26 mouse cellular contexts compared by ENCODE assay signal in the genomic region with DNA sequence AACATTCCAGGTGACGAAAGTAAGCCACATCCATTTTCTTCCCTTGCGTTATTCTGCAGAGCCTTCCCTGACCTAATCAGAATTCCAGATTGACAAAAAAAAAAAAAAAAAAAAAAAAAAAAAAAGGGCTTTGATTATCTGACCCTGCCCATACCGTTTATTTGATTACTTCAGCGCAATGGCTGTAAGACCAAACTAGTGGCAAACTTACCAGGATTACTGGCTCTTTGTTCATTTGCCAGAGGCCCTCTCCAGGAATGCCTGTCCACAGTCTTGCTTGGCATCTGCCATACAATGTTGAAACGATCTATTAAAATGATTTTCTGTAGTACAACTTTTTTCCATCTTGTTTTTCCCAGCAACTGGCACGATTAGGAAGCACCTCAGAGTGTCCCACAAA.
DNase-seq lines count a peak whose midpoint lies in the region; ATAC-seq lines count a peak whose summit lies in the region.
"Had no signal": no experiment of that assay in that cellular context is flagged by ENCODE, and none has a peak within 500 bp of the region (broad histone marks: within the 10 kb centered on the region; RNA-seq: fewer than 3 reads in every experiment).

No protein-coding gene starts in this region.

- H3K27me3 ChIP-seq in forebrain, embryonic 14.5 days (replicated peaks; ENCODE audit: control insufficient read depth, insufficient read depth, low read length), result no peaks in the 10 kb centered on the region
- H3K27me3 ChIP-seq in forebrain, embryonic 15.5 days, result no peaks in the 10 kb centered on the region
- H3K27me3 ChIP-seq in midbrain, embryonic 14.5 days (ENCODE audit: control insufficient read depth, insufficient read depth, low read length), result no peaks in the 10 kb centered on the region
- no peaks in the 10 kb centered on the region for H3K27me3 ChIP-seq in midbrain, embryonic 16.5 days (ENCODE audit: control insufficient read depth, insufficient read depth, low read depth, low read length)
- H3K27me3 ChIP-seq in embryonic facial prominence, embryonic 11.5 days (ENCODE audit: control insufficient read depth, insufficient read depth, low read length), result no peaks in the 10 kb centered on the region
- no peaks in the 10 kb centered on the region for H3K27me3 ChIP-seq in limb, embryonic 13.5 days
- H3K27me3 ChIP-seq in heart, embryonic 10.5 days (ENCODE audit: insufficient read depth, poor library complexity, severe bottlenecking), result no peaks in the 10 kb centered on the region
- H3K27me3 ChIP-seq: embryonic facial prominence, embryonic 15.5 days; hindbrain, embryonic 12.5 days; liver, embryonic 15.5 days; lung, embryonic 15.5 days; megakaryocyte, embryonic 14.5 days had no signal

- WGBS in forebrain, embryonic 14.5 days, result 42% methylated on average over 6 of the region's 6 CpGs
- WGBS in forebrain, embryonic 15.5 days, result 41% methylated on average over 6 of the region's 6 CpGs
- 51% methylated on average over 6 of the region's 6 CpGs for WGBS in midbrain, embryonic 14.5 days
- 46% methylated on average over 6 of the region's 6 CpGs for WGBS in midbrain, embryonic 16.5 days
- WGBS in embryonic facial prominence, embryonic 11.5 days, result 52% methylated on average over 6 of the region's 6 CpGs
- WGBS in limb, embryonic 13.5 days, result 45% methylated on average over 6 of the region's 6 CpGs
- WGBS in heart, embryonic 10.5 days, result 46% methylated on average over 6 of the region's 6 CpGs

- peaks cover 14% of the 10 kb centered on the region for H3K4me1 ChIP-seq in forebrain, embryonic 14.5 days (ENCODE audit: control insufficient read depth, insufficient read depth, low read length)
- peaks cover 9% of the 10 kb centered on the region; the same call in 1 of the 2 replicates for H3K4me1 ChIP-seq in forebrain, embryonic 15.5 days
- peaks cover 19% of the 10 kb centered on the region for H3K4me1 ChIP-seq in midbrain, embryonic 14.5 days (ENCODE audit: control insufficient read depth, insufficient read depth, low read length)
- 0 out of 2 replicates have a peak, but pooled peaks cover 4% of the 10 kb centered on the region for H3K4me1 ChIP-seq in midbrain, embryonic 16.5 days (ENCODE audit: control insufficient read depth, insufficient read depth, low read length)
- no peaks in the 10 kb centered on the region for H3K4me1 ChIP-seq in embryonic facial prominence, embryonic 11.5 days (ENCODE audit: control insufficient read depth, insufficient read depth, low read length)
- H3K4me1 ChIP-seq in limb, embryonic 13.5 days, result peaks cover 19% of the 10 kb centered on the region
- peaks cover 11% of the 10 kb centered on the region; the same call in 1 of the 2 replicates for H3K4me1 ChIP-seq in heart, embryonic 10.5 days
- H3K4me1 ChIP-seq: liver, embryonic 15.5 days had no signal

- DNase-seq in forebrain, embryonic 14.5 days (ENCODE audit: low spot score), result peak; percentile 30
- peak; percentile 23 for DNase-seq in midbrain, embryonic 14.5 days
- peak; percentile 4 for DNase-seq in embryonic facial prominence, embryonic 11.5 days (ENCODE audit: low spot score)
- DNase-seq in heart, embryonic 10.5 days (ENCODE audit: low spot score), result no peak
- no peak for DNase-seq in ovary, postnatal 10 days (ENCODE audit: low spot score)
- DNase-seq: adrenal gland, postnatal 10 days; cerebellum, adult 9-10 months; gastrocnemius, postnatal 14 days; heart, adult 2 months; kidney, postnatal 14 days; layer of hippocampus, postnatal 36 days; liver; lung, postnatal 36 days; right cerebral cortex, postnatal 25 days; spleen, adult 18-20 months; thymus, postnatal 14 days had no signal

- H3K9ac ChIP-seq in forebrain, embryonic 14.5 days (ENCODE audit: low read length), result no peak overlapping the region
- H3K9ac ChIP-seq in forebrain, embryonic 15.5 days (replicated peaks), result no peak overlapping the region
- H3K9ac ChIP-seq in midbrain, embryonic 14.5 days (replicated peaks; ENCODE audit: low read length), result no peak overlapping the region
- no peak overlapping the region for H3K9ac ChIP-seq in midbrain, embryonic 16.5 days (ENCODE audit: low read depth, low read length)
- H3K9ac ChIP-seq in embryonic facial prominence, embryonic 11.5 days (replicated peaks; ENCODE audit: low read length), result no peak overlapping the region
- H3K9ac ChIP-seq in limb, embryonic 13.5 days, result no peak overlapping the region
- H3K9ac ChIP-seq: embryonic facial prominence, embryonic 15.5 days; hindbrain, embryonic 12.5 days; liver, embryonic 15.5 days; lung, embryonic 15.5 days had no signal

- no peak overlapping the region for H3K27ac ChIP-seq in forebrain, embryonic 14.5 days (ENCODE audit: low read depth, low read length)
- H3K27ac ChIP-seq in forebrain, embryonic 15.5 days (replicated peaks), result no peak overlapping the region
- H3K27ac ChIP-seq in midbrain, embryonic 14.5 days (replicated peaks; ENCODE audit: low read depth, low read length), result peak overlapping the region; percentile 32; the same call in 1 of the 2 replicates
- no peak overlapping the region for H3K27ac ChIP-seq in midbrain, embryonic 16.5 days (ENCODE audit: low read length)
- no peak overlapping the region for H3K27ac ChIP-seq in embryonic facial prominence, embryonic 11.5 days (replicated peaks; ENCODE audit: low read depth, low read length)
- H3K27ac ChIP-seq in limb, embryonic 13.5 days, result no peak overlapping the region
- no peak overlapping the region for H3K27ac ChIP-seq in heart, embryonic 10.5 days
- H3K27ac ChIP-seq: embryonic facial prominence, embryonic 15.5 days; heart, adult 2 months; layer of hippocampus, adult 2 months; liver, embryonic 15.5 days; lung, embryonic 15.5 days had no signal

- H3K4me3 ChIP-seq in forebrain, embryonic 14.5 days (ENCODE audit: low read depth, low read length), result no peak overlapping the region
- H3K4me3 ChIP-seq in forebrain, embryonic 15.5 days, result no peak overlapping the region
- H3K4me3 ChIP-seq in midbrain, embryonic 14.5 days (replicated peaks; ENCODE audit: low read depth, low read length), result no peak overlapping the region
- H3K4me3 ChIP-seq in midbrain, embryonic 16.5 days (ENCODE audit: low read depth, low read length), result no peak overlapping the region
- no peak overlapping the region for H3K4me3 ChIP-seq in embryonic facial prominence, embryonic 11.5 days (ENCODE audit: low read depth, low read length)
- H3K4me3 ChIP-seq in limb, embryonic 13.5 days, result no peak overlapping the region
- no peak overlapping the region for H3K4me3 ChIP-seq in heart, embryonic 10.5 days
- H3K4me3 ChIP-seq: embryonic facial prominence, embryonic 15.5 days; heart, adult 2 months; hindbrain, embryonic 12.5 days; layer of hippocampus, adult 2 months; liver, embryonic 15.5 days; lung, embryonic 15.5 days; megakaryocyte, embryonic 14.5 days had no signal

- no peak for ATAC-seq in forebrain, embryonic 14.5 days
- ATAC-seq in forebrain, embryonic 15.5 days (replicated peaks), result no peak
- ATAC-seq in midbrain, embryonic 14.5 days (ENCODE audit: low FRiP score, low TSS enrichment), result no peak
- ATAC-seq in midbrain, embryonic 16.5 days, result no peak
- ATAC-seq in embryonic facial prominence, embryonic 11.5 days (replicated peaks; ENCODE audit: insufficient number of reproducible peaks, low FRiP score, low TSS enrichment, low read depth), result no peak
- ATAC-seq in limb, embryonic 13.5 days (ENCODE audit: low FRiP score, low read depth), result no peak
- ATAC-seq: inflammation-experienced regulatory T-cells, adult 6 months had no signal

- H3K9me3 ChIP-seq in forebrain, embryonic 14.5 days (replicated peaks; ENCODE audit: control insufficient read depth, low read length), result no peaks in the 10 kb centered on the region
- H3K9me3 ChIP-seq in forebrain, embryonic 15.5 days, result no peaks in the 10 kb centered on the region
- H3K9me3 ChIP-seq in midbrain, embryonic 14.5 days (ENCODE audit: control insufficient read depth, low read length), result no peaks in the 10 kb centered on the region
- no peaks in the 10 kb centered on the region for H3K9me3 ChIP-seq in midbrain, embryonic 16.5 days (replicated peaks; ENCODE audit: control insufficient read depth, low read length, poor library complexity, severe bottlenecking)
- H3K9me3 ChIP-seq in embryonic facial prominence, embryonic 11.5 days (replicated peaks; ENCODE audit: control insufficient read depth, low read length), result no peaks in the 10 kb centered on the region
- no peaks in the 10 kb centered on the region for H3K9me3 ChIP-seq in limb, embryonic 13.5 days
- no peaks in the 10 kb centered on the region for H3K9me3 ChIP-seq in heart, embryonic 10.5 days
- H3K9me3 ChIP-seq: embryonic facial prominence, embryonic 15.5 days; hindbrain, embryonic 12.5 days; liver, embryonic 15.5 days; lung, embryonic 15.5 days; megakaryocyte, embryonic 14.5 days had no signal

- no peak overlapping the region for H3K4me2 ChIP-seq in forebrain, embryonic 14.5 days (ENCODE audit: low read length)
- H3K4me2 ChIP-seq in forebrain, embryonic 15.5 days (replicated peaks), result no peak overlapping the region
- H3K4me2 ChIP-seq in midbrain, embryonic 14.5 days (ENCODE audit: low read length), result no peak overlapping the region
- no peak overlapping the region for H3K4me2 ChIP-seq in midbrain, embryonic 16.5 days (ENCODE audit: low read length)
- H3K4me2 ChIP-seq in embryonic facial prominence, embryonic 11.5 days (ENCODE audit: low read depth, low read length), result no peak overlapping the region
- peak overlapping the region; percentile 40 for H3K4me2 ChIP-seq in limb, embryonic 13.5 days (replicated peaks)
- H3K4me2 ChIP-seq: embryonic facial prominence, embryonic 15.5 days; hindbrain, embryonic 12.5 days; liver, embryonic 15.5 days had no signal

- H3K36me3 ChIP-seq in forebrain, embryonic 14.5 days (ENCODE audit: control insufficient read depth, insufficient read depth, low read length), result no peaks in the 10 kb centered on the region
- no peaks in the 10 kb centered on the region for H3K36me3 ChIP-seq in forebrain, embryonic 15.5 days
- no peaks in the 10 kb centered on the region for H3K36me3 ChIP-seq in midbrain, embryonic 14.5 days (ENCODE audit: control insufficient read depth, insufficient read depth, low read length)
- no peaks in the 10 kb centered on the region for H3K36me3 ChIP-seq in midbrain, embryonic 16.5 days (ENCODE audit: control insufficient read depth, insufficient read depth, low read length)
- H3K36me3 ChIP-seq in embryonic facial prominence, embryonic 11.5 days (replicated peaks; ENCODE audit: control insufficient read depth, insufficient read depth, low read depth, low read length), result no peaks in the 10 kb centered on the region
- H3K36me3 ChIP-seq in limb, embryonic 13.5 days, result no peaks in the 10 kb centered on the region
- no peaks in the 10 kb centered on the region for H3K36me3 ChIP-seq in heart, embryonic 10.5 days
- H3K36me3 ChIP-seq: embryonic facial prominence, embryonic 15.5 days; hindbrain, embryonic 12.5 days; liver, embryonic 15.5 days; lung, embryonic 15.5 days had no signal

Comparison
In these comparisons a context has a peak if more than half of its experiments do, and no peak if none do; other contexts are left out.
1. DNase-seq: peak in forebrain, embryonic 14.5 days (single experiment), midbrain, embryonic 14.5 days (single experiment) and embryonic facial prominence, embryonic 11.5 days (single experiment); none in heart, embryonic 10.5 days (single experiment) and ovary, postnatal 10 days (single experiment).